Mouse (Mus musculus) stomach, postnatal 0 days (tissue): ENCODE measurements around the gene Psen2.

ENCODE experiments used
- CTCF ChIP-seq: IDR thresholded peaks from 2 replicates; pipeline ENCODE4 v1.5.1; 2016; ENCODE audit warnings: antibody characterized with exemption, low read depth, mild to moderate bottlenecking, moderate library complexity
- EP300 ChIP-seq: optimal IDR thresholded peaks from 2 replicates; pipeline ENCODE3; 2016; ENCODE audit warnings: antibody characterized with exemption

DNA sequence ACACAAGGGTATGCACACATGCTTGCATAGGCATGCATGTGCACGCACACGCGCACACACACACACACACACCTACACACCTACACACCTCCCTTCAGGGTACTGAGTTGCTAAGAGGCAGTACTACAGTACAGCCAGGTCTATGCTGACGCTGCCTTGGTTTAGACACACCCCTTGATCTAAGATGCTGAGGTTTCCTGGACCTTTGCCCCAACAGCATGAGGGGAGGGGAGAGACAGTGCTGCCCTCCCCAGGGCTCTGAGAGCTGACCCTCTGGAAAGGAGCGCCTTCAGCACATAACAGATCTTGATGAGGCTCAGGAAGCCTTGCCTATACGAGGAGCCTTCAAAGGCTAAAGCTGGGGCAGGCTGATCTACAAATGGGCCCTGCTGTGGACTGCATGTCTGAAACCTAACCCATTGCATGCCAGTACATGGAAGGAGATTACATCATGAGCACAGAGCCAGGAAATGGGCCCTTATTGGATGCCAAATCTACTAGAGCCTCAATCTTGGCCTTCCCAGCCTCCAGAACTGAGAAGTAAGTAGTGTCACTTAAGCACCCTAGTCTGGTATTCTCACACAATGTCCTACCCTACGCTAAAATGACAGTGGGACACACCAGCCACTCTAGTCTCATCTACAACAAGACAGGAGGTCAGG, 81.8 kb downstream of the Psen2 start:
- no peak for TF ChIP-seq CTCF
- TF ChIP-seq EP300 = no peak
